Mouse (Mus musculus) kidney, adult 18-20 months (tissue): ENCODE measurements around the gene Gm28778.
"Not testable (repeated sequence)": the region's sequence is repeated elsewhere in the genome, so short reads cannot be mapped to it uniquely, and the experiment has no call there.

Experiments used
- DNase-seq: peaks from one replicate; pipeline ENCODE4 v3.0.0; 2021

Gene Gm28778

DNA sequence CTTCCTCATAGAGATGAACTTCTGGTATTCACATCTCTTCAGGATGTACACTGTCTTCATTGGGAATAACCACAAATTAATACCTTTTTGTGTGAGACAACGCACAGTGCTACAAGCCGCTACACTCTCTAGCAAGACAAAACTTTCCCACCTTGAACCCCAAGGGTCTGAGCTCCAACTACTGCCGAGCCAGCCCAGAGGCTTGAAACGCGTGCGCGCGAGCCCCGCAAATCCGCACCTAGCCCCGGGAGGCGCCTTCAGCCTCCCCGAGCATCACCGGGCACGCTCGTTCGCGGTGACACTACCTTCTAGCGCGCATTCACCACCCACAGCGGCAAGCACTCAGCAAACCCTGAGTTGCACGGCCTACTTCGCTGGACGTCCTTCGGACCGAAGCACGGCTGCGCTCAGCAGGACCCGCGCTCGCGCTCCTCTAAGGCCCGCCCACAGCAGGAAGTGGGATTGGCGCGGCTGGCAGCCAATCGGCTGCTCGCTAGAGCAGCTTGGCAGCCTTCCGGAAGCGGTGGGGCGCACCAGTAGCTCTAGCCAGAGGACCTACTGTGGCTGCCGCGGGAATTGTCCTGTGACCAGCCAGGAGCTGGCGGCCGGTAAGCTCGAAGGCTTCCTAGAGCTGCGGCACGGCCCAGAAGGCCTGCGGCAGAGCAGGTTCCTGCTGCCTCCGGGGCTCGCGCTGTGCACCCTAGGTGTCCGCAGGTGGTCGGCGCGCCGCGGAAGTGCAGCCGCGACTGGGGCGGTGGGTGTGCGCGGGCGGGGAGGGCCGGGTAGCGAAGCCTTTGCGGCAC is at the start of gene Gm28778, which contains the start of the genes Pms1 and Ormdl1:
TSS of gene Gm28778 (plus strand) at position 531 of the 803 bp plus-strand sequence.
TSS of gene Pms1 (minus strand) at position 438 of the 803 bp plus-strand sequence.
TSS of gene Ormdl1 (plus strand) at position 515 of the 803 bp plus-strand sequence.
- peak; percentile 98 for DNase-seq

DNA sequence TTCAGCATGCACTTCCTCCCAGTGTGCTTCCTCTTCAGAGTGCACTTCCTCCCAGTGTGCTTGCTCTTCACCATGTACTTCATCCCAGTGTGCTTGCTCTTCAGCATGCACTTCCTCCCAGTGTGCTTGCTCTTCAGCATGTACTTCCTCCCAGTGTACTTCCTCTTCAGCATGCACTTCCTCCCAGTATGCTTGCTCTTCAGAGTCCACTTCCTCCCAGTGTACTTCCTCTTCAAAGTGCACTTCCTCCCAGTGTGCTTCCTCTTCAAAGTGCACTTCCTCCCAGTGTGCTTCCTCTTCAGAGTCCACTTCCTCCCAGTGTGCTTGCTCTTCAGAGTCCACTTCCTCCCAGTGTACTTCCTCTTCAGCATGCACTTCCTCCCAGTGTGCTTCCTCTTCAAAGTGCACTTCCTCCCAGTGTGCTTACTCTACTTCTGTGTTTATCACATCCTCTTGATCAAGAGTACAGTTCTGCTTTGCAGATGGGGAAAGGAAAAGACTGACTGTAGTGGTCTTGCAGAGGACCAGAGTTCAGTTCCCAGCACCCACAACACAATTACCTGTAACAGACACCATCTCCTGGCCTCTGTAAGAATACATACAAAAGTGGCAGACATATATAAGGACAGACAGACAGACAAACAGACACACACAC is 31.8 kb upstream of the Gm28778 start:
- not testable (repeated sequence) for DNase-seq

DNA sequence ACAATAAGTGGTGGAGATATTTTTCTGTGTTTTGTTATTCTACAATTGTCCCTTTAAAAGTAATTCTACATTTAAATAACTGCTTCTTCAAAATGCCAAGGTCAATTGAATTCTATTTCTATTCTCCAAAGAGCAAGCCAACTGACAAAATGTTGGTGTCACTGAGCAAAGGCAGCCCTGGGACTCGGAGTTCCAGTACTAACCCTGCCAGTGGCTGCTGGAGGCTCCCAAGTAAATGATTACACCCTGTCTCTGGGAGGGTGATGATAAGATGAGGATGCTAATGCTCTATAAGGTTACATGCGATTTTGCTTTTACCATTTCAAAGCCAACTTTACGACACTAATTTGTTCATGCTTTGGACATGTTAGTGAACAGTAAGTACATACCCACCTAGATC is 27.0 kb upstream of the Gm28778 start:
- DNase-seq, result no peak

DNA sequence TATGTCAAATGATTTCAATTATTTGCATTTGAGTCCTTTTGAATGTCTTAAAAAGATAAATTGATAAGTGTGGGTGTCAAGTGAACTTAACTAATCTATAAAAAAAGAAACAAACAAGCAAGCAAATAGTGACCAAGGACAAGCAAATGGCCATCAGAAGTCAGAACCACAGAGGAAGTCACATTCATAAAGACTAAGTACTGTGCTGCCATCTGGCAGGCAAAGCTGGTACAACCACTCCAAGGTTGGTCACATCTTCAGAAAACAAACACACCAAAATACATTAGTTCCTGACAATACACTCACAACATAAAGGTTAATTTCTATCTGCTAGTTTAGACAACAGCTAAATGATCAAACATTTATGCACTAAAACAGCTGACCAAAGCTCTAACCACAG is 24.3 kb upstream of the Gm28778 start:
- DNase-seq, result peak; percentile 12

DNA sequence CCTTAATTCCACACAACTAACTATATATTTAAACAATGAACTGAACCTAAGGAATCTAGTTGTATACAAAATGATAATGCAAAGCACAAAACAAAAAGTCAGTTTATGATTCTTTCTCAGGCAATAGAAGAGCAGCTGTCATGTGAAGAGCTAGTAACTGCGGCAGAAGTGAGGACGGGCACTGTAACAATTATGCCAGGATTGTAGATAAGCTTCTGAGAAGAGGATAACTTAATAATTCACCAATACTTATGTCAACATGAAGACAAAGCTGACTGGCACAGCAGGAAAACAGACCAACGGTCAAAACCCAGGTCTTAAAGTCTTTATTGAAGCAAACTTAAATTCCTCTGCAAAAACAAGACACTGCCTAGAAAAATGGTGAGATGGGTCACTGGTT is 5.7 kb upstream of the Gm28778 start:
- DNase-seq, result no peak

DNA sequence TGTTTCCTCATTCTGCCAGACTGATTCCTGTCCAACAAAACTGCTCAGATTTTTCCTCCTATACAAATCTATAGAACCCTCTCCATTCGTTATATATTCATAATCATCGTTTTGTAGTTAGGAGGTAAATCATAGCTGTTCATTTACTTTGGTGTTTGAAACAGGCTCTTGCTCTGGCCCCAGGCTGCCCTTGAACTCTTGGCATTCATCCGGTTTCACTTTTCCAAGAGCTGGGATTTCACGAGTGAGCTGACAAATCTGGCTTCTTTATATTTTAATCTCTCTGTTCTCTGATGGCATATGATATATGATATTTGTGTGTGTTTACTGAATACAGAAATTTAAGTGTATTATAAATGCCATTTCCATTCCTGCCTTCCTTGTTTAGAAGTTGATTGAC is 3.6 kb downstream of the Gm28778 start:
- DNase-seq, result no peak

DNA sequence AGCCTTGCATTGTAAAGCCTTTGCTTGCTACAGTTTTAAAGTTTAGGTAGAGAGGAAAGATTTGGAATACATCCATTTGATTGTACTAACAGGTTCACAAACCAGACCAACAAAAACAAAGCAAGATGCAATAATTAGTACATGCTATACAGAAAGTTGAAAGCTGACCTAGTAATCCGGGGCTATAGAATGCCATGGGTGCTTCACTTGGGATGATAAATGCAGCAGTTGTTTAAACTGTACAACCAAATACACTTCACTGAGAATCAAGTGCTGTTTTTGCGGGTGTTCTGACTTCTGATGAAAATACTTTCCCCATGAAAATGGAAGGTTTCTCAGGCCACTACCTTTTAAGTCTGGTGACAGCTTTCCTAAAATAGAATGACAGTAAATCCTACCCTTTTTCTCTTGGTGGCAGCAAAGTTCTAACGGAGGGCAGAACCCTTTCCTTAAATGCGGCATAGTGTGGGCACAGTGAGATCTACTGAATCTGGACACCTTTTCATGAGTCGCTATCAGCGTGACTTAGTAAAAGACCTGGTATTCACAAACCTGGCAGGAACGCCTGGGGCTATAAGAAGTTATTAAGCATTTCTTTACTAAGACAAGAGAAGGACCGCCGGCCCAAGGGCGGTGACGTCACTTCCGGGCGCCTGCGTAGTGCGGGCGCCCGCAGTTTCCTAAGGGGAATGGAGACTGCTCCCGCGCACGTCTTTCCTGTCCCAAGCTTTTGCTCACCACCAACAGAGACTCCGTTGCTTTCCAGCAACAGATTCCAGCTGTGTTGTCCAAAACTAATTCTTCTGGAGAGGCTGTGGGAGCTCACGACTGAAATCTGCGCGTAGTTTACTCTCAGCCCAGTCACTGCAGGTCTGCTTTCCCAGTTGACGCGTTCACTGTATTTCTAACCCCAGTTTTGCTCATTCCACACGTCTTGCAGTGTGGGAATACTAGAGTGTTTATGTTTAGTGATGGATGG is 16.4 kb downstream of the Gm28778 start, which contains the start of gene Osgepl1:
TSS of gene Osgepl1 (plus strand) at position 636 of the 979 bp plus-strand sequence.
- DNase-seq, result peak; percentile 89

DNA sequence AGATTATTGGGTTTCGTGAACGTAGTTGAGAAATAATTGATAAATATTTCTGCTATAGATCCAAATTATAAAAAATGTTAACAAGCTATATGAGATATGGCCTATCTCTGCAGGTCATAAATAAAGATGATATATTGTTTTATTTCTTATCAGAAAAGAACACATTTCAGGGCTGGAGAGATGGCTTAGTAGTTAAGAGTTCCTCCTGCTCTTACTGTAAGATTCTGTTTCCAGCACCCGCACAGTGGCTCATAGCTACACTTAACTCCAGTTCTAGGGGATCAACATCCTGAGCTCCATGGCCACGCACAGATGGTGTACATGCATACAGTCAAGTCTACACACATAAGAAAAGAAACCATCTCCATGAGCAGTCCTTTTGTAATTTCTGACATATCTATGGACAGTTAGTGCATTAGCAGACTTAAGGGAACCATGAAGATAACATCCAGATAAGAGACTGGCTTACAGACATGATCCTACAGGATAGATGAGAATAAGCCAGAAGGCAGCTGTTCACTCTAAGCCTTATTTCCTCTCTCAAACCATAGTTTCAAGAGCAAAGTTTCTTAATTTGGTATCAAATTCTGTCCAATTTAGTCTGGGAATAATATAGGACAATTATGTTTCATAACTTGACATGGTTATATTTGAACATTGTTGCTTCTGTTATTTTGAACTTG is 24.9 kb downstream of the Gm28778 start:
- no peak for DNase-seq

DNA sequence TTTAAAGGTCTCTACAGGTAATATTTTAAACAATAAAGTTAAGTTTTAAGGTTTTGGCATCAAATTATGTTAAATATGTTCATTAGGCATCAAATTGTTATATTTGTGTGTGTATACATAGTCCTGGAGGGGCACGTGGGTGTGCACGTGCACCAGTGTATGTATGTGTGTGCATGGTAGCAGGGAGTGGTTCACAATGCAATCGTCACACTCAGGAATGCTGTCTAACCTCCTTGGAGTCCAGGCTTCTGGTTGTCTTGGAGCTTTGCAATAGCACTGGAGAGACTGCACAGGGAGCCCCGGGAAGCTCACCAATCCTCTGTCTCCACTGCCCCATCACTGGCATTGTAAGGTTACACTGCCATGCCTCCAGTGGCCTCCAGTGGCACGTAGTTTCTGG is 26.3 kb downstream of the Gm28778 start:
- no peak for DNase-seq

DNA sequence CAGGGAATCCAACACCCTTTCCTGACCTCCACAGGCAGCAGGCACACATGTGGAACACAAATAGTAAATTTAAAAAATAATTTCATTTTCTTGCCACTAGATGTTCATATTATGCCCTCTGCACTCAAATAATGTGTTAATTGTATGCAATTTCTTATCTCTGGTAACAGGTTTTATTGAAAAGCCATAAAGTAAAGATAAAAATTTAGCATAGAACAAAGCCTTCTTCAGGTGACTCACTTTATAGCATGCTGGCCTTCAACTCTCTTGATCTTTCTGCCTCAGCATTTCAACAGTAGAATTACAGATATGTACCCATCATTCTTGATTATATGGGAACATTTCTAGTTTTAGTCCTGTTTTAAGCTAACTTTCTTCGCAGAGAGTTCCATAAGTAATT is 27.4 kb downstream of the Gm28778 start:
- no peak for DNase-seq

DNA sequence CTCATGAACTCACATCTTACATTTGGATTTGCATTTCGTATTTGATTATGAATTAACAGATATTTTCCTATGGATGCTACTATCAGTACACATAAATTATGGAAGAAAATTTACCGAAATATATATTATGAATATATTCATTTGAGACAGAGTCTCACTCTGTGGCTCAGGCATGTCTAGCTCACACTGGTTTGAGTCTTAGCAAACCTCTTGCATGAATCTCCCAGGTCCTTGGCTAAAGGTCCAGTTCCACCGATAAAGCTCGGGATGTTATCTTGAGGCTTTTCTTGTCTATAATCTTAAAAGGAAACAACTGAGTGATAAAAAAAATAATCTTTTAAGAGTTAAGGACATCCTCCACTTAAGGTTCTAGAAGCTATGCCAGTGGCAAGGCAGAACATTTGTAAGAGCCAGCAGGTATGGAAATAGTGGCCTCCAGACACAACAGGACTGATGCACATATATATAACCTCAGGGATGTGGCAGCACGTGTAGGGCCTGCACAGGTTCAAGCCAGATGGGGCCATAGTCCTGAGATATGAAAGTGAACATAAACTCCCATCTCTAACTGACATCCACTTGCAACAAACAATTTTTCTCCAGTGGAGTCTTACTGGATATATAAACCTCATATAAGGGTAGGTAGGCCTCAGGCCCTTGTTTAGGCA is 28.1 kb downstream of the Gm28778 start:
- no peak for DNase-seq

DNA sequence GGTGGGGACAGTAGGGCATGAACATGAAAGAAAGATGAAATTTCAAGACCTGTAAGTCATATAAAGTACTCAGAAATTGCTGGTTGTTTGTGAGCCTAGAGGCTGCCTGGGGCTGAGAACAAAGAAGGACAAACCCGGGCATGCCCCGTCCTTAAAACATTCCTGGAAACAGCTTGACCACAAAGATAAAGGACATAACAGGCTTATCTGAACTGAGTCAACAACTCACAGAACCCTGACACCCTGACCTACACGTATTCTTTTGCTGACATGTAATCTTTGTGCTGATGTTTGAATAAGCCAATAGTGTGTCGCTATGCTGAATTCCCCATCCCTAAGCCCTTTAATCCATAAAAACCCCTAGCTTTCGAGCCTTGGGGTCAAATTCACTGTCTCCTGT is 36.6 kb downstream of the Gm28778 start:
- not testable (repeated sequence) for DNase-seq

DNA sequence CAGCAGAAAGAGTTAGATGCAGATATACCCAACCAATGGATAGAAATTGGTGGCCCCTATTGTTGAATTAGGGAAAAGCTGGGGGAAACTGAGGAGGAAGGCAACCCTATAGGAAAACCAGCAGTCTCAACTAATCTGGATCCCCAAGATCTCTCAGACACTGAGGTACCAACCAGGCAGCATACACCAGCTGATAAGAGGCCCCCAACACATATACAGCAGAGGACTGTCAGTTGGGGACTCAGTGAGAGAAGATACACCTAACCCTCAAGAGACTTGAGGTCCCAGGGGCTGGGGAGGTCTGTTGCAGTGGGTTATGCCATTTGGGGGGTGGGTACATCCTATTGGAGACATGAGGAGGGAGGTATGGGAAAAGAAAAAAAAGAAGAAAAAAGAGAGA is 38.6 kb downstream of the Gm28778 start:
- no peak for DNase-seq

DNA sequence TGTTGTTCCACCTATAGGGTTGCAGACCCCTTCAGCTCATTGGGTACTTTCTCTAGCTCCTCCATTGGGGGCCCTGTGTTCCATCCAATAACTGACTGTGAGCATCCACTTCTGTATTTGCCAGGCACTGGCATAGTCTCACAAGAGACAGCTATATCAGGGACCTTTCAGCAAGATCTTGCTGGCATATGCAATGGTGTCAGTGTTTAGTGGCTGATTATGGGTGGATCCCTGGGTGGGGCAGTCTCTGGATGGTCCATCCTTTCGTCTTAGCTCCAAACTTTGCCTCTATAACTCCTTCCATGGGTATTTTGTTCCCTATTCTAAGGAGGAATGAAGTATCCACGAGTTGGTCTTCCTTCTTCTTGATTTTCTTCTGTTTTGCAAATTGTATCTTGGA is 40.5 kb downstream of the Gm28778 start:
- DNase-seq, result not testable (repeated sequence)

DNA sequence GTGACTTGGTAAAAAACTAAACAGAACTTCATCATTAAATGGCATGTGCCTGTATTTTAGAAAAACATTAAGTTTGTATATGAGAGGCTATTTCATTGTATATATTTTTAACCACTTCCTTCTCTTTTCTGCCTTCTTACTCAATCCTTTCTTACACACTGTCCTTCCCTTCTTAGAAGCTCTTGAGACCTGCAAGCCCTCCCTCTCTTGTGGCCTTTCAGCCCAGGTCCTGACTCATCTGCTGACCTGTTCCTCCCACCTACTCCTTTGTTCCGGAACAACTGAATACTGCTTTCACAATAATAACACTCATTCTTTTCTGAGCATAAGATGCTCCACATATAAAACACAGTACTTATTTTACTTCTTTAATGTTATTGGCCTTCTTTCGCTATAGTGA is 44.2 kb downstream of the Gm28778 start:
- DNase-seq, result no peak

DNA sequence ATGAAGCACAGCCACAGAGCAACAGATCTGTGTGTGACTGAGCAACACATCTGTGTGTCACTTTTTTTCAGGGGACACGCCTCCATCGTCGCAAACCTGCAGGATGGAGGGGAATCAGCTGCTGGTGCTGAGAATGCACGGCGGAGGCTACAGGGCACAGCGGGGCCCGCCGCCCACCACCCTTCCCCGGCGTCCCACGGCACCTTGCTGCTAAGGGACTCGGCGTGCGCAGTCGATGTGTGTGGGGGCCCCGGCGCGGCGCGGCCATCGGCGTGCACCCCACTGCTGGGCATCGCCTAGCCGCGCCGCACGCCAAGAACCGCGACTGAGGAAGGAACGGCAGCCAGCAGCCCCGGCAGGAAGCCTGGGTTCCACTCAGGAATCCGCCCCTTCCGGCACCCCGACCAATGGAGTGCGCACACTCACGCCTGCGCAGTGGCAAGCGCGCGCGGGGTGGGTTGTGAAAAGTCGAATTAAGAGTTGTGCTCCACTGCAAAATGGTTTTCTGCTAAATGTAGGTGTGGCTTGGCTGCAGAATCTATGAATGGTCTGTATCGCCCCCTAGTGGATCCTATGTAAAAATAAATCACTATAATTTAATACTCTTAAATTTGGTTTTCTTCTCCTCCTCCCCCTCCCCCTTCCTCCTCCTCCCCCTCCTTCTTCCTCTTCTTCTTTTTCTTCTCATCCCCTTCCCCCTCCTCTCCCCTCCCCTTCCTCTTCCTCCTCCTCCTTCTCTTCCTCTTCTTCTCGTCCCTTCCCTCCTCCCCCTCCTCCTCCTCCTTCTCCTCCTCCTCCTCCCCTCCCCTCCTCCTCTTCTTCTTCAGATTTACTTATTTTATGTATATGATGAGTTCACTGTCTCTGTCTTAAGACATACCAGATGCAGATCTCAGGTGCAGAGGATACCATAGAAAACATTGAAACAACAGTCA is 55.7 kb downstream of the Gm28778 start, which contains the start of the genes Asdurf, Gm28551 and Asnsd1:
TSS of gene Asdurf (minus strand) at position 293 of the 935 bp plus-strand sequence.
TSS of gene Gm28551 (minus strand) at position 341 of the 935 bp plus-strand sequence.
TSS of gene Asnsd1 (minus strand) at position 426 of the 935 bp plus-strand sequence.
- peak; percentile 97 for DNase-seq

DNA sequence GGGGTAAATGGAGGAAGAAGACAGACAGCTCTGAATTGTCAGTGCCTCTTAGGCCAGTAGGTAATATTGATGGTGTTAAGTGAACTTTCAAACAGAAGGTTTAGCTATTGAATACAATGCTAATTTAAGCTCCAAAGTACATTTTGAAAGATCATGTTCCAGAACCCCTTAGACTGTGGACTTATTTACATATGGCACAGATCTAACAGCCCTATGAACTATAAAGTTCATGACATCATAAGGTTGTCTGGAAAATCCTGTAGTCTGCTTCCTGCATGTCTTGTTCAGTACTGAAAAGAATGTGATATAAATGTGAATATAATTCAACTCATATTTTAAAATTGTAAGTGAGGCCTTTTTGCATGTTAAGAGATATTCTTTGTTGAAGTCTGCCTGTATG is 62.1 kb downstream of the Gm28778 start:
- DNase-seq, result no peak
